Mouse (Mus musculus) forebrain, embryonic 15.5 days (tissue): ENCODE measurements around the gene Tet3. TPM values are rescaled to one million over a fixed set of nuclear protein-coding genes. Genes with fewer than 3 reads are reported as not detected.
A peak's percentile ranks its signal among the peaks of the same experiment; 100 is the strongest.

ENCODE experiments used
- ATAC-seq: fragments of 200-750 bp; cut with Nextera tagmentation; replicated peaks from 2 replicates; pipeline ENCODE4 v1.8.0; 2017; ENCODE audit warnings: mild to moderate bottlenecking, moderate TSS enrichment, moderate library complexity
- H3K27ac ChIP-seq: fragments of 300-500 bp; sonication (generic); replicated peaks from 2 replicates; pipeline ENCODE4 v1.5.1; 2015; ENCODE audit warnings: mild to moderate bottlenecking, inconsistent platforms
- H3K27me3 ChIP-seq: fragments of 300-500 bp; sonication (generic); 2 replicates; pipeline ENCODE4 v1.6.1; 2015; ENCODE audit warnings: inconsistent platforms
- H3K36me3 ChIP-seq: fragments of 300-500 bp; sonication (generic); 2 replicates; pipeline ENCODE4 v1.6.1; 2015; ENCODE audit warnings: mild to moderate bottlenecking, inconsistent platforms
- H3K4me1 ChIP-seq: fragments of 300-500 bp; sonication (generic); 2 replicates; pipeline ENCODE4 v1.6.1; 2015; ENCODE audit warnings: inconsistent platforms
- H3K4me2 ChIP-seq: fragments of 300-500 bp; sonication (generic); replicated peaks from 2 replicates; pipeline ENCODE4 v1.6.1; 2015; ENCODE audit warnings: mild to moderate bottlenecking, inconsistent platforms
- H3K4me3 ChIP-seq: fragments of 300-500 bp; sonication (generic); 2 replicates; pipeline ENCODE4 v1.5.1; 2015; ENCODE audit warnings: mild to moderate bottlenecking, inconsistent platforms
- H3K9ac ChIP-seq: fragments of 300-500 bp; sonication (generic); replicated peaks from 2 replicates; pipeline ENCODE4 v1.6.1; 2015; ENCODE audit warnings: mild to moderate bottlenecking, inconsistent platforms
- H3K9me3 ChIP-seq: fragments of 300-500 bp; sonication (generic); 2 replicates; pipeline ENCODE4 v1.6.1; 2016; ENCODE audit warnings: inconsistent platforms
- WGBS: fragments of 180-500 bp; shearing (Covaris S2); methylation state at CpG from one replicate; pipeline ENCODE4 v1.1.7; 2015; ENCODE audit warnings: mixed read lengths; 5-methylcytosine and 5-hydroxymethylcytosine counted together
- polyA plus RNA-seq: library from polyadenylated mRNA; unstranded; fragments of >200 nt; fragmentation: Nextera tagmentation; extraction: Ambion mirVana; gene quantifications from 2 replicates; pipeline ENCODE4 v1.2.1, GENCODE M21; 2015

Gene Tet3
- polyA plus RNA-seq, 1 experiment from 2014 or later, result 71.3 TPM

- Histone ChIP-seq H3K9ac (no peak overlapping the region), H3K4me1 (peaks cover 80% of the 10 kb centered on the region), H3K36me3 (peaks cover 13% of the 10 kb centered on the region; the same call in 1 of the 2 replicates), H3K9me3 (no peaks in the 10 kb centered on the region), H3K27ac (no peak overlapping the region), H3K27me3 (no peaks in the 10 kb centered on the region), H3K4me3 (no peak overlapping the region), H3K4me2 (no peak overlapping the region)
- no peak for ATAC-seq
- 91% methylated on average over 2 of the region's 2 CpGs for WGBS
Measured at GRCm38 (mm10) chr6:83445796-83446195, 13.1 kb downstream of the Tet3 start.

DNA sequence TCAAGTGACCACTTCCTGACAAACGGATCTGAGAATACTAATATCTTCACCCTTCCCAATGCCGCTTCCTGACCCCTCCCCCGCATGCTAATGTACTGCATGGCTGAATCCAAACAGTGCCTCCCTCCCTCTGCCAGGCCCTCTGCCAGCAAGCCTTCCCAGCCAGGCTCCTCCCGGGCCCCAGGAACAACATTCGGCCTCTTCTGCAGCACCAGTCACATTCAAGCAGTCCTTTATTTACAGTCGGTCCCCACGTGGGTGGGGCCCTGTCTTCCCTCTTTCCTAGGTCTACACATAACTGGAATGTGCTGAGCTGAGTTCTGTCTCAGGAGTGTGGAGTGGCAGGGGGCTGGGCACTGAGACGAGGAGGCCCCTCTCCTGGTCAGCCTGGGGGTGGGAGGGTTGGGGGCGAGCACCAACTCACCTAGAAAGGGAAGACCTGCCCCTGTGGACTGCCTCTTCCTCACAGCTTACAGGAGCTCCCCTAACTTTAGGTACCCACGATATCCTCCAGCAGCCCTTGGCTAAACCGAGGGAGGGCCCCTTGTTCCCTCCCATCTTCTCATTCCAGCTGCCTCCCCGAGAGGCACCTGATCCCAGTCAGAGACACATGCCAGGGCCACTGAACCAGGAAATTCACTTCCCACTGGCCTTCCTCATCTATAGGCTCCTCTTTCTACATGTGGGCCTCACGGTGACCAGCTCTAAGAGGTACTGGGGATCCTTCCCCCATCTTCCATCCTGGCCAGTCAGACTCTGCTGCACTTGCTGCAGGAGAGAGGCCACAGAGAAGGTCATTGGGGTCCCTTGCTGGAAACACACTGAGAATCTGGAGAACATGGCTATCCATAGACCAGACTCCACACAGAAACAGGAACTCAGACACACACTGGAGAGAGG lies 15.2 kb downstream of the Tet3 start:
- peak; percentile 12; the same call in 1 of the 2 replicates for ATAC-seq
- peaks cover 82% of the 10 kb centered on the region for H3K4me1 ChIP-seq
- 4% methylated on average over 13 of the region's 13 CpGs for WGBS
- H3K4me3 ChIP-seq, result 0 out of 2 replicates have a peak overlapping the region, but pooled peaks have one; percentile 2
- H3K27me3 ChIP-seq, result no peaks in the 10 kb centered on the region
- H3K36me3 ChIP-seq, result peaks cover 9% of the 10 kb centered on the region; the same call in 1 of the 2 replicates
- peak overlapping the region; percentile 97 for H3K27ac ChIP-seq
- no peaks in the 10 kb centered on the region for H3K9me3 ChIP-seq
- H3K4me2 ChIP-seq, result peak overlapping the region; percentile 70
- H3K9ac ChIP-seq, result no peak overlapping the region; the same call in 1 of the 2 replicates

- ATAC-seq, result no peak
- no peaks in the 10 kb centered on the region for H3K9me3 ChIP-seq
- peak overlapping the region; percentile 70 for H3K4me2 ChIP-seq
- no peaks in the 10 kb centered on the region for H3K36me3 ChIP-seq
- H3K4me3 ChIP-seq, result peak overlapping the region; percentile 83; the same call in 1 of the 2 replicates
- H3K27ac ChIP-seq, result peak overlapping the region; percentile 97
- 44% methylated on average over 3 of the region's 3 CpGs for WGBS
- H3K9ac ChIP-seq, result peak overlapping the region; percentile 13; the same call in 1 of the 2 replicates
- H3K4me1 ChIP-seq, result peaks cover 87% of the 10 kb centered on the region
- H3K27me3 ChIP-seq, result no peaks in the 10 kb centered on the region
Measured at GRCm38 (mm10) chr6:83442639-83443038, 16.2 kb downstream of the Tet3 start.

DNA sequence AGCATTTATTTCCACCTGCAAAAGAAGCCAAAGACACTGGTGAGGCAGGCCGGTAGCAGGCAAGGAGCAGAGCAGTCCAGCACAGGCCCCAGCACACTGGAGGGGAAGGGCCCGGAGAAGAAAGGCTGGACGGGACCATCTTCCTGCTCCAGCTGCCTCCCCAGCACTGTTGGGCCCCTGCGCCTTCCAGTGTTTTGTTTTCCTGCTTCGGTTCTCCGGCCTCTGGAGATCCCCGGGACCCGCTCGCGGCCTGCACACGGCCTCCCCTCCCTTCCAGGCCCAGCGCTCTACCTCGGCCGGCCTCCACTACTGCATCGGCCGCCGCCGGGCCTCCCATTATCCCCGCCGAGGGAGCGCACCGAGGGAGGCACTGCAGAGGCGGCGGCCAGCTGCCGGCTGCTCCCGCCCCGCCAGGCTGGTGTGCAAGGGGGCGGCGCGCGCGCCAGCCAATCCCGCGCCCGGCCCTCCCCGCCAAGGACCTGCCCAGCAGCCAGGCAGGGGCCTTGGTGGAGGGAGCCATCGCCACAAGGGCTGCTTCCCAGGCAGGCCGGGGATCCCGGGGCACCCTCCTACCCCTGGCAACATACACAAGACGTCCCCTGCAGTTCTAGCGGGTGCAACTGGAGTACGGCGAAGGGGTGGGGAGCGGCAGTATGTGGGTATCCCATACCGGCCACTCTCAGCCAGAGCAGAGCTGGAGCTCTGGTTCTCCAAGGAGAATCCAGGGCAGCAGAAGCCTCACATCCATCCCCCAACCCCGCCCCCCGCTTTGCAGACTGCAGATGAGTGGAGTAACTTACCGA lies 17.4 kb downstream of the Tet3 start:
- under 1% methylated on average over 47 of the region's 48 CpGs for WGBS
- Histone ChIP-seq H3K4me3 (peak overlapping the region; percentile 83), H3K9ac (peak overlapping the region; percentile 90), H3K27ac (peak overlapping the region; percentile 97), H3K36me3 (no peaks in the 10 kb centered on the region), H3K27me3 (no peaks in the 10 kb centered on the region), H3K4me1 (peaks cover 91% of the 10 kb centered on the region), H3K4me2 (peak overlapping the region; percentile 70), H3K9me3 (no peaks in the 10 kb centered on the region)
- ATAC-seq, result peak; percentile 89

- Histone ChIP-seq H3K4me1 (peaks cover 90% of the 10 kb centered on the region), H3K9me3 (no peaks in the 10 kb centered on the region), H3K4me3 (peak overlapping the region; percentile 83), H3K9ac (peak overlapping the region; percentile 90), H3K36me3 (no peaks in the 10 kb centered on the region), H3K27me3 (no peaks in the 10 kb centered on the region), H3K27ac (peak overlapping the region; percentile 97), H3K4me2 (peak overlapping the region; percentile 70)
- under 1% methylated on average over 26 of the region's 26 CpGs for WGBS
- ATAC-seq, result peak; percentile 52
Measured at GRCm38 (mm10) chr6:83440510-83441258, 18.2 kb downstream of the Tet3 start.

- H3K36me3 ChIP-seq, result no peaks in the 10 kb centered on the region
- peaks cover 90% of the 10 kb centered on the region for H3K4me1 ChIP-seq
- ATAC-seq, result no peak
- H3K27ac ChIP-seq, result peak overlapping the region; percentile 97
- H3K9ac ChIP-seq, result peak overlapping the region; percentile 90
- no peaks in the 10 kb centered on the region for H3K9me3 ChIP-seq
- WGBS, result 17% methylated on average over 3 of the region's 3 CpGs
- H3K4me3 ChIP-seq, result peak overlapping the region; percentile 83
- H3K27me3 ChIP-seq, result no peaks in the 10 kb centered on the region
- H3K4me2 ChIP-seq, result peak overlapping the region; percentile 70
Measured at GRCm38 (mm10) chr6:83440197-83440509, 18.7 kb downstream of the Tet3 start.

DNA sequence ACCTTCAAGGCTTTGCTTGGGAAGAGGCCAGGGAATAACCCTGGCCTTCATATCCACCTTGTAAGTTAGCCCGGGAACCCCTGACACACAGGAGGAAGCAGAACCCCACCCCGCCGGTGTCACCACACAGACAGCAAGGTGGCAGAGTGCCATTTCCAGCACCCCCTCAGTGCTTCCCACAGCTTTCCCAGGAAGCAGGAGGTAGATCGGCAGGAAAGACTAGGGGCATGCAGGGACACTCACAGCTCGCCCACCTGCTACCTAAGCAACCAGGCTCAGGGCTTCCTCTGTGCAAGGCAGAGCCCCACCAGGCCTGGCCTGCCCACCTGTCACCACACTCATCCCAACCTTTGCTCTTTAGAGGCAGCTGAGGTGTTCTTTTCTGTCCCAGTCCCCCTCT lies 19.1 kb downstream of the Tet3 start:
- no peaks in the 10 kb centered on the region for H3K27me3 ChIP-seq
- peak overlapping the region; percentile 90 for H3K9ac ChIP-seq
- peak overlapping the region; percentile 70 for H3K4me2 ChIP-seq
- H3K4me1 ChIP-seq, result peaks cover 90% of the 10 kb centered on the region
- peak overlapping the region; percentile 97 for H3K27ac ChIP-seq
- WGBS, result 57% methylated on average over 5 of the region's 5 CpGs
- H3K9me3 ChIP-seq, result no peaks in the 10 kb centered on the region
- H3K4me3 ChIP-seq, result peak overlapping the region; percentile 83
- no peaks in the 10 kb centered on the region for H3K36me3 ChIP-seq
- no peak for ATAC-seq

GRCm38 (mm10) chr6:83439119-83439767 lies 19.6 kb downstream of the Tet3 start:
- H3K27ac ChIP-seq, result peak overlapping the region; percentile 97
- H3K36me3 ChIP-seq, result no peaks in the 10 kb centered on the region
- H3K9ac ChIP-seq, result peak overlapping the region; percentile 90
- H3K4me2 ChIP-seq, result peak overlapping the region; percentile 70
- ATAC-seq, result no peak
- peaks cover 87% of the 10 kb centered on the region for H3K4me1 ChIP-seq
- WGBS, result 70% methylated on average over 13 of the region's 13 CpGs
- H3K9me3 ChIP-seq, result no peaks in the 10 kb centered on the region
- H3K27me3 ChIP-seq, result no peaks in the 10 kb centered on the region
- peak overlapping the region; percentile 83 for H3K4me3 ChIP-seq

GRCm38 (mm10) chr6:83438584-83438983 lies 20.3 kb downstream of the Tet3 start:
- no peaks in the 10 kb centered on the region for H3K9me3 ChIP-seq
- H3K27ac ChIP-seq, result peak overlapping the region; percentile 97; the same call in 1 of the 2 replicates
- 42% methylated on average over 3 of the region's 3 CpGs for WGBS
- peak overlapping the region; percentile 83; the same call in 1 of the 2 replicates for H3K4me3 ChIP-seq
- H3K9ac ChIP-seq, result 0 out of 2 replicates have a peak overlapping the region, but pooled peaks have one; percentile 8
- no peaks in the 10 kb centered on the region for H3K36me3 ChIP-seq
- H3K4me1 ChIP-seq, result peaks cover 87% of the 10 kb centered on the region
- H3K4me2 ChIP-seq, result peak overlapping the region; percentile 70
- no peak for ATAC-seq
- no peaks in the 10 kb centered on the region for H3K27me3 ChIP-seq

DNA sequence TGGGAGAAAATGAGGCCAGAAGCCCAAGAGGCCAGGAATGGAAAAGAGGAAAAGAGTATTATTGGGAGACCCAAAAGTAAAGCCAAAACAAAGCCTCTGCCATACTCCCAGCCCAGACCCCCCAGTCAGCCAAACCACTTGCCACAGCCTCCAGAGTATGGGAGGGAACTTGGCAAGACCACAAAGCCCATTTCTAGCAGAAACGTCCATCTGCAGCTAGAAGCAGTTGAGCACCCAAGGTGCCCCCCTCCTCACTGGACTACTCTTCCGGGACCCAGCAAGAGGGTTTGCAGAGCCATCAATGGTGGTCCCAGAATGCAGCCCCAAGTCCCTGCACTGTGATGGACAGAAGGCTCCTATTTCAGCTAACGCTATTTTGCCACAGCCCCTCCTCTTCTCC lies 21.1 kb downstream of the Tet3 start:
- 22% methylated on average over 3 of the region's 3 CpGs for WGBS
- Histone ChIP-seq H3K9me3 (no peaks in the 10 kb centered on the region), H3K4me3 (no peak overlapping the region), H3K27me3 (no peaks in the 10 kb centered on the region), H3K4me1 (peaks cover 84% of the 10 kb centered on the region), H3K4me2 (peak overlapping the region; percentile 70), H3K9ac (no peak overlapping the region), H3K36me3 (no peaks in the 10 kb centered on the region; the same call in 1 of the 2 replicates), H3K27ac (no peak overlapping the region)
- no peak for ATAC-seq

- Histone ChIP-seq H3K36me3 (peaks cover 4% of the 10 kb centered on the region; the same call in 1 of the 2 replicates), H3K9me3 (no peaks in the 10 kb centered on the region), H3K27me3 (no peaks in the 10 kb centered on the region), H3K4me1 (peaks cover 84% of the 10 kb centered on the region), H3K27ac (no peak overlapping the region), H3K4me3 (no peak overlapping the region), H3K9ac (no peak overlapping the region), H3K4me2 (no peak overlapping the region)
- 76% methylated on average over 3 of the region's 3 CpGs for WGBS
- no peak for ATAC-seq
Measured at GRCm38 (mm10) chr6:83437225-83437624, 21.7 kb downstream of the Tet3 start.
